Mouse (Mus musculus): ENCODE measurements at regions not wholly inside any gene's neighbourhood (a gene's known extent, or its start where the extent isn't known, plus 50 kb on each side); places are given as distances from the start of the nearest gene placed in this dataset.

DNA sequence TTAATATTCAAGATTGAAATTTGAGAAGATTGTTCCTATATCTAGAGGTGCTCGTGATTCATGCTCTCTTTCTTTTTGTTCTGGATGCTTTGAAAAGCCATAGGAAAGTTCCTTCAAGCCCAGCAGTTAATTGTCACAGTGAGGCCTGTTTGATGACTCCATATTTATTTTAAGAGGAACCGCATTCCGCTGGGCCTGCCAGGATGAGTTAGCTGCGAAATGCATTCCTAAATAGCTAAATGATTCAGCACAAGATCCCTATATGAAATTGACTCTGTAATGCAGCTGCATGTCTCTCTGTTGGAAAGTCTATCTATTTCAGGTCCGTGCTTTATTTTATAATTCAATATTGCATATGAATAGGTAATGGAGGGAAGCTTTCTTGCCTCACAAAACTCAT is 511.9 kb upstream of the Adgra3 start:
- no peak for DNase-seq (ENCODE audit: low read depth)
- TF ChIP-seq CTCF (IDR thresholded peaks at IDR 0.05; ENCODE audit: borderline replicate concordance, extremely low read depth, insufficient read depth, insufficient read length) (no peak), POLR2A (IDR thresholded peaks at IDR 0.05; ENCODE audit: borderline replicate concordance, extremely low read depth, insufficient read depth, insufficient read length, poor library complexity, severe bottlenecking) (no peak)

DNA sequence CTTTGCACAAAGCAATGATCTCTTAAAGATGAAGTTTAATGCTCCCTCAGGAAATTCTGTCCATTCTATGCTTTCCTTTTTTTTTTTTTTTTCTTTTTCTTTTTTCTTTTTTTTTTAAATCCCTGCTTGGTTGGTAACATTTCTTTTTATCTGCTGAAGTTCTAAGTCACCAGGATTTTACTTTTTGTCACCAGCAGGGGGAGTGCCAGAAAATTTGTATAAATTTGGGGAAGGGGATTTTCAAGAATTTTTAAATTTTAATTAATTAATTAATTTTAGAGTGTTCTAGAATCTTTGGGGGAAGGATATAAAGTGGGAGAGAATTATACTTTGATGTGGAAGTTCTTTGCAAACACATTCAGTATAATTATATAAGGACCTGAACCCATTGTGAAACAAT is 492.3 kb upstream of the Adgra3 start:
- DNase-seq (ENCODE audit: low read depth), result peak; percentile 11
- TF ChIP-seq CTCF (IDR thresholded peaks at IDR 0.05; ENCODE audit: borderline replicate concordance, extremely low read depth, insufficient read depth, insufficient read length) (no peak), POLR2A (IDR thresholded peaks at IDR 0.05; ENCODE audit: borderline replicate concordance, extremely low read depth, insufficient read depth, insufficient read length, poor library complexity, severe bottlenecking) (no peak)

DNA sequence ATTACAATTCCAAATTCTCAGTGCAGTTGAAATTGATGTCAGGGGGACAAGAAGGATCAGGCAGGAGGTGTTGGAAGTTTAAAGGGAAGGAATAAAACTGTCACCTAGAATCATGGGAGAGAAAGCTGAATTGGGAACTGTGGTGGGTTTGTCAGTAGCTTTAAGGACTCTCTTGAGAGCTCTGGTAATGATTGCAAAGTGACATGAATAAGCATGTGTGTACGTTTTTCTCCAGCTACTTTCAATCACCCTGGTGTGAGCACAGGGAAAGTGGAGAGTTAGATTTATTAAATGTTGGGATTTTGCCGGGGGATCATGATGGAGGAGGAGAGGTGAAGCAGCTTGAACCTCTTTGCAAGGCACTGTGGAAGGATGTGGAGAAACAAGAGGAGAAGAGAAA is 453.7 kb upstream of the Adgra3 start:
- DNase-seq (ENCODE audit: low read depth), result no peak
- TF ChIP-seq CTCF (IDR thresholded peaks at IDR 0.05; ENCODE audit: borderline replicate concordance, extremely low read depth, insufficient read depth, insufficient read length), result no peak
- no peak for TF ChIP-seq POLR2A (IDR thresholded peaks at IDR 0.05; ENCODE audit: borderline replicate concordance, extremely low read depth, insufficient read depth, insufficient read length, poor library complexity, severe bottlenecking)

DNA sequence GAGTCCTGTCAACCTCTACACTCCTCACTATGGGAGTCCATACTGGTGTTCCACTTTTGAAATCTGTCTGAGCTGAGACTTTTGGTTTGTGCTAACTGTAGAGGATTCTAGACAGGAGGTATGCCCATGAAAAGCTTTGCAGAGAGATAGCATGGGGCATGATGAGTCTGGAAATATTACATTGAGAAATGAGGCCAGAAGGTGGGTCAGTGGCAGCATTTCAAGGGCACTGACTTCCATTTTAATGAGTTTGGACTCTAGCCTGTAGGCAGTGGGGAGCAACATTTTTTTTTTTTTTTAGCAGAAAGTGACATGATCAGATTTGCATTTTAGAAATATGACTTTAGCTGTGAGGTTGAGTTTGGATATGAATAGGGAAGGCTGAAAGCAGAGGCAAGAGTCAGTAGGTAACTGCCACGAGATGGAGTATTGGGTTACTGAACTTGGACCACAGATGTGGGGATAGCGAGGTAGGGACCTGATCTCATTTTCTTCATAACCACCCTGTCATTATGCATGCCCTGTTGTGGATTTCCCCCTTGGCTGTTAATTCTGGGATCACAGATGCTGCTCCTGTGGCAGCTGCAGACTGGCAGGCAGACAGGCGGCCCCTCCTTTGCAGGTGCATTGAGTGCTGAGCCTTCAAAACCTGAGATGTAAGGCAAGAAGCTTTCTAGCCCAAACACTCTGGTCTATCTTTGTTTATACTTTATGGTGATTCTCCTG is 451.1 kb upstream of the Adgra3 start:
- no peak for DNase-seq (ENCODE audit: low read depth)
- TF ChIP-seq CTCF (IDR thresholded peaks at IDR 0.05; ENCODE audit: borderline replicate concordance, extremely low read depth, insufficient read depth, insufficient read length) (no peak), POLR2A (IDR thresholded peaks at IDR 0.05; ENCODE audit: borderline replicate concordance, extremely low read depth, insufficient read depth, insufficient read length, poor library complexity, severe bottlenecking) (no peak)

DNA sequence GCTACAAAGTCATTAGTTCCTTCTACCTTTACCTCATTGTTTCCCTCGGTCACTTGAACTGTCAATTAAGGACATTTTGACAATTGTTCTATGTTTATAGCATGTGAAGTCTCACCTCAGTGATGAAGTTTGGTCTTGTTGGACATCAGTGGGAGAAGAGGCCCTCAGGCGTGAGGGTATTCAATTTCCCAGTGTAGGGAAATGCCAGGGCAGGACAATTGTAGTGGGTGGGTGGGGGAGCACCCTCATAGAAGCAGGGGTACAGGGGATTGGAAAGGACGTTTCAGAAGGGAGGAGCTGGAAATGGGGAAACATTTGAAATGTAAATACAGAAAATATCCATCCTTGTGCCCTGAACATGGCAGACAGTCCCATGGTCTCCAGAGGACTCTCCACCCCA is 431.4 kb upstream of the Adgra3 start:
- DNase-seq (ENCODE audit: low read depth), result no peak
- no peak for TF ChIP-seq POLR2A (IDR thresholded peaks at IDR 0.05; ENCODE audit: borderline replicate concordance, extremely low read depth, insufficient read depth, insufficient read length, poor library complexity, severe bottlenecking)
- TF ChIP-seq CTCF (IDR thresholded peaks at IDR 0.05; ENCODE audit: borderline replicate concordance, extremely low read depth, insufficient read depth, insufficient read length), result no peak

DNA sequence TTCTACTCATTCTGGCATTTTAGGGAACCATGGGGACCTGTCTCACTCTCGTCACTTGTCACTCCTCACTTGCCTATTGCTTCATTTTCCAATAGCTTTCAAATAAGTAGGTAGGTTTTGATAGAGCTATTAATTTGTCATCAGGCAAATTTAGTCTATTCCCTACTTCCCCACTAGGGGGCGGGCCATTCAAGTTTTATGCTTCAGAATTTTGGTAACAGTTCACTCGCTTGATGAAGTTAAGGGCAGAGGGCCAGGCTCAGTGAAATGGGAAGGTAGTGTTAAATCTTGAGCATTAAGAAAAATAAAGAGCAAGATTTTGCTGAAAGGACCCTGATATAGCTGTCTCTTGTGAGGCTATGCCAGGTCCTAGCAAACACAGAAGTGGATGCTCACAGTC is 418.2 kb upstream of the Adgra3 start:
- DNase-seq (ENCODE audit: low read depth), result peak; percentile 71
- TF ChIP-seq CTCF (IDR thresholded peaks at IDR 0.05; ENCODE audit: borderline replicate concordance, extremely low read depth, insufficient read depth, insufficient read length), result peak; percentile 55; the same call in 1 of the 2 replicates
- TF ChIP-seq POLR2A (IDR thresholded peaks at IDR 0.05; ENCODE audit: borderline replicate concordance, extremely low read depth, insufficient read depth, insufficient read length, poor library complexity, severe bottlenecking), result no peak

DNA sequence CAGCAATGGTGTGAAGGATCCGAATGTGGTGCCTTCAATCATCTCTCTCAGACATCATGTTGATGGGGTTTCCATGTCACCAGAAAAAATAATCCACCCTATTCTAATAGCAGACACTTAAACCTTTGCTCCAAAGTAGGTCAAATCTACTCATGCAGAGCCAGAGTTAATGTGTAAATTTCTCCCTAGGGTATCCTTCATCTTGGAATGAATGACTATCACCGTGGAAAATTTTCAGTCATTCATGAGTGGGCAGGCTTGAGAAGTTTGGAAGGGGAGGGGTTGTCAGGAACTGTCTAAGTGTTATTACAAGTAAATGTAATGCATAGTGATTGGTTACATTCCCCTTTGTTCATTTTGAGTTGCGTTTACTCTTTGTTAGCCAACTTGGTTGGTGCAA is 402.7 kb upstream of the Adgra3 start:
- no peak for DNase-seq (ENCODE audit: low read depth)
- no peak for TF ChIP-seq CTCF (IDR thresholded peaks at IDR 0.05; ENCODE audit: borderline replicate concordance, extremely low read depth, insufficient read depth, insufficient read length)

DNA sequence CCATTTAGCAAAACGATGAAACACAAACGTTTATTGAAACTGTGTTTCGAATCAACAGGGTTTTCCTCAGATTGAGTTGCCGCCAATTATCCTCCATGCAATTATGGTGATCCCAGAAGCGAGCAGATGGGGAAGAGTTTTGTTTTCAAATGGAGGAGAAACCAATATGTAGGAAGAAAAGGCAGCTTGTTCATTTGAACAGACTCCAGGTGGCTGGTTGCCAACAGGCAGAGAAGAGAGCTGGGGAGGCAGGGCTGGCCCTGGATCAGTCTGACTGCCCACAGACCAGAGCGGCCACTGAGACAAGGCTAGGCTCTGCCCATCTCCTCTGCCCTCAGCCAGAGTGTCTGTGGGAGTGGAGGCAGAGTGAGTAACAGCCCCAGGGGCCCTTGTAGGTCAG is 398.8 kb upstream of the Adgra3 start:
- TF ChIP-seq POLR2A (IDR thresholded peaks at IDR 0.05; ENCODE audit: borderline replicate concordance, extremely low read depth, insufficient read depth, insufficient read length, poor library complexity, severe bottlenecking), result no peak
- TF ChIP-seq CTCF (IDR thresholded peaks at IDR 0.05; ENCODE audit: borderline replicate concordance, extremely low read depth, insufficient read depth, insufficient read length), result no peak

DNA sequence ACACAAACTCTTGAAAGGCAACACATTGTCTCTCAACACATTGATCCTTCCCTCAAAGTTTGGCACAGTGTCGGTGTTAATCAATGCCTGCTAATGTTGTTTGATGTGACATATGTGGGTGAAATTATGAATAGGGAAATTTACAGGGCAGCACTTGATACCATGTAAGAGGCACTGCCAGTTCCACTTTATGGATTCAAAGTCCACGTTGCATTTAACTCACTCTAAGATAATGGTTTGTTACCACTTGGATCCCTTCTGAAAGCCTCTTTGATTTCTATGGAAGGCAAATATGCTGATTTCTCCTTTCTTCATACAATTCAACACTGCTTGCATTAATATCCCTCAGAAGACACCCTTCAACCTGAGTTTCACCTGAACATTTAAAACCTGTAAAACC is 395.6 kb upstream of the Adgra3 start:
- TF ChIP-seq CTCF (IDR thresholded peaks at IDR 0.05; ENCODE audit: borderline replicate concordance, extremely low read depth, insufficient read depth, insufficient read length), result no peak
- TF ChIP-seq POLR2A (IDR thresholded peaks at IDR 0.05; ENCODE audit: borderline replicate concordance, extremely low read depth, insufficient read depth, insufficient read length, poor library complexity, severe bottlenecking), result no peak
- no peak for DNase-seq (ENCODE audit: low read depth)

More for the DNA sequence above, 398.8 kb upstream of the Adgra3 start:
- DNase-seq (ENCODE audit: low read depth), result peak; percentile 94

DNA sequence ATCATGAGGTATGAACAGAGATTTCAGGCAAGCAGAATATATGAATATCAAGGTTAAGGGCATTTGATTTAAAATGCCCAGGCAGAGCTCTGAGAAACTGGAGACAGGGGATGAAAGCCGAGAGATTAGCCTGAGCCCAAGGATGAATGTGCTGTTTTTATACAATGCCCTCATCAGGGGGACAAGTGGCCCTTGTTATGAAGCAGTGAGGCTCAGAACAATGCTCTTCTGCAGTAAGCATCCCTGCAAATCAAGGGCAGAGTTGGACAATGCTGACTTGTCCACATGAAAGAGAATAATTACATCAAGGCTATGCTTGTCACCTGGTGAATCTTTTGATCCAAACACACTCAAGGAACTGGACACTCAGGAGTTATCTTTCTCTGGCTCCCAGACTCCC is 348.1 kb upstream of the Adgra3 start:
- no peak for DNase-seq (ENCODE audit: low read depth)
- TF ChIP-seq POLR2A (IDR thresholded peaks at IDR 0.05; ENCODE audit: borderline replicate concordance, extremely low read depth, insufficient read depth, insufficient read length, poor library complexity, severe bottlenecking), result no peak
- TF ChIP-seq CTCF (IDR thresholded peaks at IDR 0.05; ENCODE audit: borderline replicate concordance, extremely low read depth, insufficient read depth, insufficient read length), result no peak

DNA sequence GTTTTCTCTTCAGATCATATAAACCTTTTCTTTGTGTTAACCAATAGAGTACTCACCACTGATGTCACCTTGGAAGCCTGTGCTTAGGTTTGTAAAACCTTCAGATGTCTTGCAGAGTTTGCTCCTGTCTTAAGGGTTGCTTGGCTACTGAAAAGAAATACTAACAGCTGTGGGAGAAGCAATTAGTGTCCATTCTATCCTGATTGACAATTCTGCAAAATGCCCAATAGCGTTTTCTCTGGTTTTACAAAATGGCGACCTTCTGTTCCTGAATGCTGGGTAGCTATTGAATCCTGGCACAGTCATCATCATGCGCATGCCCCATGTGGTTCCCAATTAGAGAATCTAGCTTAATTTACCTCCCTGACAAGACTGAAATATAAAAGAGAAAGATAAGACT is 347.7 kb upstream of the Adgra3 start:
- DNase-seq (ENCODE audit: low read depth), result peak; percentile 75
- TF ChIP-seq CTCF (IDR thresholded peaks at IDR 0.05; ENCODE audit: borderline replicate concordance, extremely low read depth, insufficient read depth, insufficient read length) (no peak), POLR2A (IDR thresholded peaks at IDR 0.05; ENCODE audit: borderline replicate concordance, extremely low read depth, insufficient read depth, insufficient read length, poor library complexity, severe bottlenecking) (no peak)
